Mouse (Mus musculus) E14TG2a.4 (cell line): ENCODE results near the gene Hecw1.

Source experiments
- CTCF ChIP-seq: conservative IDR thresholded peaks from 2 replicates; pipeline ENCODE4 v1.5.1; 2014; ENCODE audit warnings: low read length
- POU5F1 ChIP-seq: IDR thresholded peaks from 2 replicates; pipeline ENCODE4 v1.6.1; 2014; ENCODE audit warnings: low read length, borderline replicate concordance

GRCm38 (mm10) chr13:14521746-14522127, 1.3 kb downstream of the Hecw1 start:
- TF ChIP-seq CTCF (no peak), POU5F1 (no peak)
